Mouse (Mus musculus): Measurements from ENCODE around the gene Chrna3. TPM values are rescaled to one million over a fixed set of nuclear protein-coding genes. Genes with fewer than 3 reads are reported as not detected.

Gene Chrna3
- polyA plus RNA-seq, 1 experiment from 2014 or later: 2.0 TPM

DNA sequence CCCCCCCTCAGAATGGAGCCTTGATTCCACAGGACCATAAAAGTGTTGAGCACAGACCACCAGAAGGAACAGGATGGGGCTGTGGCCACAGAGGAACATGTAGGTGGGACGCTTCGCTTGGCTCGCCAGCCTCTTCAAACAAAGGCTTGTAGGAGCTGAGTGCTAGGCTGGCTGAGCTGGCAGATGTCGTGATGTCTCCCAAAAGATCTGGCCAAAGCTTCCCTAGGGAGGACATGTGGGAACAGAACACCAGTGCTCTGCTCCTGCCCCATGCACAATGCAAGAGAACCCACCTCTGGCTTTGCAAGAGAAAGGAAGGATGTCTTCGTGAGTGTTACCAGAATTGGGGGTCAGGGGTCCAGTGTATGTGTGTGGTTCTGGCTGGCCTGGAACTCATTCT, 3.0 kb downstream of the Chrna3 start:
- Histone ChIP-seq H3K4me3 (ENCODE audit: low read depth, low read length) (no peak overlapping the region), H3K27ac (replicated peaks; ENCODE audit: low read depth, low read length) (no peak overlapping the region), H3K36me3 (ENCODE audit: control insufficient read depth, insufficient read depth, low read length) (no peaks in the 10 kb centered on the region), H3K9ac (ENCODE audit: low read depth, low read length) (no peak overlapping the region), H3K4me1 (ENCODE audit: control insufficient read depth, insufficient read depth, low read length) (peaks cover 8% of the 10 kb centered on the region; the same call in 1 of the 2 replicates), H3K9me3 (ENCODE audit: control insufficient read depth, low read length) (no peaks in the 10 kb centered on the region), H3K27me3 (replicated peaks; ENCODE audit: control insufficient read depth, insufficient read depth, low read length) (peaks cover 38% of the 10 kb centered on the region), H3K4me2 (ENCODE audit: low read depth, low read length) (no peak overlapping the region)
- WGBS: 72% methylated on average over 5 of the region's 5 CpGs
- no peak for DNase-seq (ENCODE audit: low spot score)
- no peak for ATAC-seq (ENCODE audit: low read depth)

DNA sequence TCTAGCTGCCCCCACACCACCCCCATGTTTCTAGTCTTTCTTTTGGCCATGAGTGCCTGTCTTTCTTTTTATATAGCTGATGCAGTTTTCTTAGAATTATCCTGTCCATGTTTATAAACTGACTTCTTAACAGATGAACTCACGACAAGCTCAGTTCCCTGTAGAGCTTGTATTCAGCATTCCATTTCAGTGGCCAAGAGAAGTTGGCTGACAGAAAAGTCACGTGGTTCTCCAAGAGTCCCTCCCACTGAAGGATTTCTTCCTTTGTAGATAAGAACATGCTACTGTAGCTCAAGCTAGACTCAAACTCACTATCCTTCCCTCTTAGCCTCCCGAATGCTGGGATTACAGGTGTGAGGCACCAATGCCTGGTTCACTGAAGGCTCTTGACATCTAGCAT, 9.4 kb downstream of the Chrna3 start:
- Histone ChIP-seq H3K27me3 (replicated peaks; ENCODE audit: control insufficient read depth, insufficient read depth, low read length) (no peaks in the 10 kb centered on the region), H3K4me1 (ENCODE audit: control insufficient read depth, insufficient read depth, low read length) (no peaks in the 10 kb centered on the region), H3K36me3 (ENCODE audit: control insufficient read depth, insufficient read depth, low read length) (no peaks in the 10 kb centered on the region), H3K9ac (ENCODE audit: low read depth, low read length) (no peak overlapping the region), H3K9me3 (ENCODE audit: control insufficient read depth, low read length) (no peaks in the 10 kb centered on the region), H3K4me2 (ENCODE audit: low read depth, low read length) (no peak overlapping the region), H3K4me3 (ENCODE audit: low read depth, low read length) (no peak overlapping the region), H3K27ac (replicated peaks; ENCODE audit: low read depth, low read length) (no peak overlapping the region)
- ATAC-seq (ENCODE audit: low read depth) (no peak), DNase-seq (ENCODE audit: low spot score) (no peak)
- 76% methylated on average over 3 of the region's 3 CpGs for WGBS

- no peaks in the 10 kb centered on the region for H3K36me3 ChIP-seq (ENCODE audit: control insufficient read depth, insufficient read depth, low read length)
- no peaks in the 10 kb centered on the region for H3K27me3 ChIP-seq (replicated peaks; ENCODE audit: control insufficient read depth, insufficient read depth, low read length)
- DNase-seq (ENCODE audit: low spot score) (no peak), ATAC-seq (ENCODE audit: low read depth) (no peak)
- no peak overlapping the region for H3K4me2 ChIP-seq (ENCODE audit: low read depth, low read length)
- no peaks in the 10 kb centered on the region for H3K9me3 ChIP-seq (ENCODE audit: control insufficient read depth, low read length)
- H3K9ac ChIP-seq (ENCODE audit: low read depth, low read length): no peak overlapping the region
- no peaks in the 10 kb centered on the region for H3K4me1 ChIP-seq (ENCODE audit: control insufficient read depth, insufficient read depth, low read length)
- WGBS: 37% methylated on average over 6 of the region's 6 CpGs
- H3K27ac ChIP-seq (replicated peaks; ENCODE audit: low read depth, low read length): no peak overlapping the region
- H3K4me3 ChIP-seq (ENCODE audit: low read depth, low read length): no peak overlapping the region
These were observed 15.6 kb downstream of the Chrna3 start for GRCm38 (mm10) chr9:55010588-55011350.

DNA sequence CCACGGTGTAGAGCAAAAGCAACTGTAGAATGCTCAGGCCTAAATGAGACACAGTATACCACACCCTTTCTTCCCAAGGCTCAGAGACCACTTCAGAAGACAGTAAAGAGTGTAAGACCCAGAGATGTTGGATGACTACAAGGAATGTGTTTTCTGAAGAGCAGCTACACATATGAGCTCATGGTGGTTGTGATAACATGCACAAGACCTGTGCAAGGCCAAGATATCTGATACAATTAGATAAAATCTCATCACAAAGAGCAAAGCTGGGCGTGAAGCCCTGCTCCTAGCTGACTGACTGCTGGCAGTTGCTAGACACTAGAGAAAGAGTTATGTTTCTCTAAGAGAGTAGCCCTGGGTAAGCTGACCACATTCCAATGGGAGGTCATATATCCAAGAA, 16.7 kb downstream of the Chrna3 start:
- ATAC-seq (ENCODE audit: low read depth) (no peak), DNase-seq (ENCODE audit: low spot score) (no peak)
- Histone ChIP-seq H3K9ac (ENCODE audit: low read depth, low read length) (no peak overlapping the region), H3K4me2 (ENCODE audit: low read depth, low read length) (no peak overlapping the region), H3K4me3 (ENCODE audit: low read depth, low read length) (no peak overlapping the region), H3K9me3 (ENCODE audit: control insufficient read depth, low read length) (no peaks in the 10 kb centered on the region), H3K27me3 (replicated peaks; ENCODE audit: control insufficient read depth, insufficient read depth, low read length) (no peaks in the 10 kb centered on the region), H3K27ac (replicated peaks; ENCODE audit: low read depth, low read length) (no peak overlapping the region), H3K36me3 (ENCODE audit: control insufficient read depth, insufficient read depth, low read length) (no peaks in the 10 kb centered on the region), H3K4me1 (ENCODE audit: control insufficient read depth, insufficient read depth, low read length) (no peaks in the 10 kb centered on the region)
- 81% methylated on average over 2 of the region's 2 CpGs for WGBS

GRCm38 (mm10) chr9:55003609-55004008, 22.8 kb downstream of the Chrna3 start:
- Histone ChIP-seq H3K27me3 (replicated peaks; ENCODE audit: control insufficient read depth, insufficient read depth, low read length) (no peaks in the 10 kb centered on the region), H3K36me3 (ENCODE audit: control insufficient read depth, insufficient read depth, low read length) (no peaks in the 10 kb centered on the region), H3K27ac (replicated peaks; ENCODE audit: low read depth, low read length) (no peak overlapping the region), H3K9me3 (ENCODE audit: control insufficient read depth, low read length) (no peaks in the 10 kb centered on the region), H3K9ac (ENCODE audit: low read depth, low read length) (no peak overlapping the region), H3K4me2 (ENCODE audit: low read depth, low read length) (no peak overlapping the region), H3K4me3 (ENCODE audit: low read depth, low read length) (no peak overlapping the region), H3K4me1 (ENCODE audit: control insufficient read depth, insufficient read depth, low read length) (no peaks in the 10 kb centered on the region)
- ATAC-seq (ENCODE audit: low read depth): no peak
- DNase-seq (ENCODE audit: low spot score): no peak
- 63% methylated on average over 4 of the region's 4 CpGs for WGBS

DNA sequence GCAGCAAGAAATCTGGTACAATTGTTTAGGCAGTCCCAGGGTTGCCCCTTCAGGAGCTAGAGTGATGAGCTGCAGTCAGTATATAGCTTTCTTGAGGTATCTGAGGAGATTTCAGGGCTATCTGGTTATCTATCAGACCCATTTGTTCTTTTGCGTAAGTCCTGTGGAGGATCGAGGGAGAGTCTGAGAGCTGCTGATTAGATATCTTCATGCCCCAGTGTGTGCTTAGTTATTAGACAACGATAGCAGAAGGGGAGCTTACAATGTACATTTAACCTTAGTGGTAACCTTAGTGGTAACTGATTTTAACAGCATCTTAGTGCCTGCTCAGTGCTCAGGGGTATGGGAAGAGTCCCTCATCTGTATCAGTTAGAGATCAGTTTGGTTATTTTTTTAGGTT, 30.7 kb downstream of the Chrna3 start:
- no peak overlapping the region for H3K9ac ChIP-seq (ENCODE audit: low read depth, low read length)
- ATAC-seq (ENCODE audit: low read depth): no peak

DNA sequence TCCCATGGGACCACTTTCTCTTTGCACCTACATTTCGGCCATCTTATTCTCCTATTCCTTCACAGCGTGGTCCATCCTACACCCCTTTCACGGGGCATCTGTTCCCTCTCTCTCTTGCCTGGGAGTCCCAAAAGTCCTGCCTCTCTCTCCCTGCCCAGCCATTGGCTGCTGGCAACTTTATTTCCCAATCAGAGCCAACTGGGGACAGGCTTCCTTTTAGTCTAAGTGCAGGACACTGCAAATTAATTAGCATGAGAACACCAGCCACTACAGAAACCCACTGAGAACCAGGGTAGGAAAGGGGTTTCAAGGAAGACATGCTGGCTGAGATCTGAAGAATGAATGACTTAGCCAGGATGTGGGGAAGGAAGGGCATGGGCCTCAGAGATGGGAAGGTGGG, 32.0 kb downstream of the Chrna3 start:
- Histone ChIP-seq H3K27me3 (replicated peaks; ENCODE audit: control insufficient read depth, insufficient read depth, low read length) (no peaks in the 10 kb centered on the region), H3K4me1 (ENCODE audit: control insufficient read depth, insufficient read depth, low read length) (no peaks in the 10 kb centered on the region), H3K36me3 (ENCODE audit: control insufficient read depth, insufficient read depth, low read length) (no peaks in the 10 kb centered on the region), H3K27ac (replicated peaks; ENCODE audit: low read depth, low read length) (no peak overlapping the region), H3K9me3 (ENCODE audit: control insufficient read depth, low read length) (no peaks in the 10 kb centered on the region), H3K4me3 (ENCODE audit: low read depth, low read length) (no peak overlapping the region), H3K4me2 (ENCODE audit: low read depth, low read length) (no peak overlapping the region), H3K9ac (ENCODE audit: low read depth, low read length) (no peak overlapping the region)
- ATAC-seq (ENCODE audit: low read depth): no peak
- DNase-seq (ENCODE audit: low spot score): no peak
- WGBS: 42% methylated on average over 3 of the region's 3 CpGs

More for the DNA sequence above, 30.7 kb downstream of the Chrna3 start:
- no peaks in the 10 kb centered on the region for H3K4me1 ChIP-seq (ENCODE audit: control insufficient read depth, insufficient read depth, low read length)
- no peaks in the 10 kb centered on the region for H3K36me3 ChIP-seq (ENCODE audit: control insufficient read depth, insufficient read depth, low read length)
- no peaks in the 10 kb centered on the region for H3K27me3 ChIP-seq (replicated peaks; ENCODE audit: control insufficient read depth, insufficient read depth, low read length)
- H3K9me3 ChIP-seq (ENCODE audit: control insufficient read depth, low read length): no peaks in the 10 kb centered on the region
- 94% methylated on average over 3 of the region's 3 CpGs for WGBS
- H3K4me3 ChIP-seq (ENCODE audit: low read depth, low read length): no peak overlapping the region
- H3K27ac ChIP-seq (replicated peaks; ENCODE audit: low read depth, low read length): no peak overlapping the region
- DNase-seq (ENCODE audit: low spot score): no peak
- H3K4me2 ChIP-seq (ENCODE audit: low read depth, low read length): no peak overlapping the region

- H3K27ac ChIP-seq (replicated peaks; ENCODE audit: low read depth, low read length): no peak overlapping the region
- no peak overlapping the region for H3K9ac ChIP-seq (ENCODE audit: low read depth, low read length)
- no peak for ATAC-seq (ENCODE audit: low read depth)
- H3K4me2 ChIP-seq (ENCODE audit: low read depth, low read length): no peak overlapping the region
- no peak for DNase-seq (ENCODE audit: low spot score)
- no peaks in the 10 kb centered on the region for H3K36me3 ChIP-seq (ENCODE audit: control insufficient read depth, insufficient read depth, low read length)
- H3K9me3 ChIP-seq (ENCODE audit: control insufficient read depth, low read length): no peaks in the 10 kb centered on the region
- H3K4me3 ChIP-seq (ENCODE audit: low read depth, low read length): no peak overlapping the region
- H3K27me3 ChIP-seq (replicated peaks; ENCODE audit: control insufficient read depth, insufficient read depth, low read length): 0 out of 2 replicates have a peak, but pooled peaks cover 3% of the 10 kb centered on the region
- no peaks in the 10 kb centered on the region for H3K4me1 ChIP-seq (ENCODE audit: control insufficient read depth, insufficient read depth, low read length)
- 75% methylated on average over 3 of the region's 3 CpGs for WGBS
These were observed 36.0 kb downstream of the Chrna3 start for GRCm38 (mm10) chr9:54990362-54990761.

DNA sequence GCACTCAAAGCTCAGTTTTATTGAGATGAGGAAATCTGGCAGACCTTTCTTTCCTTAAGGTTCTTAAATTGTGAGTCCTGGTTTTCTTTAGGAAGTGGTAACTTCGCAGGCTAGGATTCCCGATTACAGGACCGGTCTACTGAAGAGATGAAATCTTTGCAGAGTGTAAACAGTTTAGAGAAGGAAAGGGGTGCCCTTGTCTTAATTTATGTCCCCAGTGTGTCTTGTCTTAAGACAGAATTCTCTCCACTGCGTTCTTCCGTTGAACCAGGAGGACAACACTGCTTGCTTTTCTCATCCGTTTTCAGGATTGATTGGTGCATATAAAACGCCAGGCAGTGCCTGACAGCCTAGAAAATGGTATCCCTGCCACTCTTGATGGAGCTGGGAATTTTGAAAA, 44.0 kb downstream of the Chrna3 start:
- no peaks in the 10 kb centered on the region for H3K36me3 ChIP-seq (ENCODE audit: control insufficient read depth, insufficient read depth, low read length)
- peak overlapping the region; percentile 93 for H3K4me2 ChIP-seq (ENCODE audit: low read depth, low read length)
- peak overlapping the region; percentile 65 for H3K4me3 ChIP-seq (ENCODE audit: low read depth, low read length)
- H3K4me1 ChIP-seq (ENCODE audit: control insufficient read depth, insufficient read depth, low read length): no peaks in the 10 kb centered on the region
- peaks cover 44% of the 10 kb centered on the region for H3K27me3 ChIP-seq (replicated peaks; ENCODE audit: control insufficient read depth, insufficient read depth, low read length)
- DNase-seq (ENCODE audit: low spot score) (no peak), ATAC-seq (ENCODE audit: low read depth) (no peak)
- no peaks in the 10 kb centered on the region for H3K9me3 ChIP-seq (ENCODE audit: control insufficient read depth, low read length)
- H3K9ac ChIP-seq (ENCODE audit: low read depth, low read length): no peak overlapping the region
- no peak overlapping the region for H3K27ac ChIP-seq (replicated peaks; ENCODE audit: low read depth, low read length)
- WGBS: 12% methylated on average over 7 of the region's 7 CpGs
